Mouse (Mus musculus): ENCODE data around the gene Syt6.

Gene Syt6

DNA sequence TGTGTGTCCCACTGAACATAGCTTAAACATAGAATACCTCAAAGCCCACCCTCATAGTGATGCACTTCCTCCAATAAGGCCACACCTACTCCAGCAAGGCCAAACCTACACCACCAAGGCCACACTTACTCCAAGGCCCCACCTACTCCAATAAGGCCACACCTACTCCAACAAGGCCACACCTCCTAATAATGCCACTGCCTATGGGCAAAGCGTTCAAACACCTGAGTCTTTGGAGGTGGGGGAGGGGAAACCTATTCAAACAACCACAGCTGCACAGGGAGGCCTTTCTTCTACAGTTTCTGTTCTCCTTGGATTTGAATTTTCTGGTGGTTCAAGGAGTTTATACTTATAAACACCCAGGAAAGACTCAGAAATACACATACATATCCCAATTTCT is 114.0 kb downstream of the Syt6 start:
- in situ Hi-C loops (cut with MboI; ENCODE audit: low pct_unique_long_range_greater_than_20kb in 1 of 2, low sequenced_read_pairs in 2 of 2, unreplicated experiment in 1 of 2) = no loop called here

- in situ Hi-C loops (cut with MboI; ENCODE audit: low pct_unique_long_range_greater_than_20kb in 1 of 2, low sequenced_read_pairs in 2 of 2, unreplicated experiment in 1 of 2) = no loop called here
Observed at GRCm38 (mm10) chr3:103690506-103690905, 115.5 kb downstream of the Syt6 start.

Data from mouse embryonic stem cell (cell line).